Mouse (Mus musculus) embryonic facial prominence, embryonic 14.5 days (tissue): ENCODE data around the gene Glg1. TPM values are rescaled to one million over a fixed set of nuclear protein-coding genes. Genes with fewer than 3 reads are reported as not detected.
"Not testable (repeated sequence)": the region's sequence is repeated elsewhere in the genome, so short reads cannot be mapped to it uniquely, and the experiment has no call there.

Experiments used
- ATAC-seq: fragments of 200-750 bp; cut with Nextera tagmentation; 2 replicates; pipeline ENCODE4 v1.8.0; 2017; ENCODE audit warnings: low read depth, moderate number of reproducible peaks, moderate TSS enrichment
- DNase-seq: peaks from one replicate; pipeline ENCODE4 v3.0.0-alpha.2; 2015; ENCODE audit warnings: low spot score
- H3K27ac ChIP-seq: fragments of 300-500 bp; sonication (generic); replicated peaks from 2 replicates; pipeline ENCODE4 v1.5.1; 2014; ENCODE audit warnings: low read depth, mild to moderate bottlenecking, low read length, moderate library complexity
- H3K27me3 ChIP-seq: fragments of 300-500 bp; sonication (generic); replicated peaks from 2 replicates; pipeline ENCODE4 v1.6.1; 2014; ENCODE audit warnings: low read length; ENCODE audit not compliant: control insufficient read depth, insufficient read depth
- H3K36me3 ChIP-seq: fragments of 300-500 bp; sonication (generic); 2 replicates; pipeline ENCODE4 v1.6.1; 2014; ENCODE audit warnings: low read length, mixed read lengths; ENCODE audit not compliant: control insufficient read depth, insufficient read depth
- H3K4me1 ChIP-seq: fragments of 300-500 bp; sonication (generic); 2 replicates; pipeline ENCODE4 v1.6.1; 2014; ENCODE audit warnings: antibody characterized with exemption, low read length; ENCODE audit not compliant: control insufficient read depth, insufficient read depth
- H3K4me2 ChIP-seq: fragments of 300-500 bp; sonication (generic); 2 replicates; pipeline ENCODE4 v1.6.1; 2014; ENCODE audit warnings: low read depth, mild to moderate bottlenecking, low read length, moderate library complexity, mixed read lengths
- H3K4me3 ChIP-seq: fragments of 300-500 bp; sonication (generic); 2 replicates; pipeline ENCODE4 v1.5.1; 2014; ENCODE audit warnings: low read depth, mild to moderate bottlenecking, low read length
- H3K9ac ChIP-seq: fragments of 300-500 bp; sonication (generic); 2 replicates; pipeline ENCODE4 v1.6.1; 2014; ENCODE audit warnings: low read depth, mild to moderate bottlenecking, low read length, moderate library complexity, mixed read lengths
- H3K9me3 ChIP-seq: fragments of 300-500 bp; sonication (generic); 2 replicates; pipeline ENCODE4 v1.6.1; 2016; ENCODE audit warnings: low read length; ENCODE audit not compliant: control insufficient read depth
- WGBS: fragments of 180-500 bp; shearing (Covaris S2); extraction: QIAGEN DNeasy Blood & Tissue Kit; methylation state at CpG from one replicate; pipeline ENCODE4 v1.1.7; 2014; 5-methylcytosine and 5-hydroxymethylcytosine counted together
- microRNA-seq: library from miRNA; unstranded; fragments of <30 nt; microRNA quantifications from one replicate; pipeline ENCODE4, GENCODE M21; 2016; ENCODE audit warnings: borderline number of aligned reads
- polyA plus RNA-seq: library from polyadenylated mRNA; unstranded; fragments of >200 nt; fragmentation: Nextera tagmentation; extraction: Ambion mirVana; gene quantifications from 2 replicates; pipeline ENCODE4 v1.2.1, GENCODE M21; 2014

Glg1 gene
- polyA plus RNA-seq, 1 experiment from 2014 or later = 103 TPM

GRCm38 (mm10) chr8:111145460-111146012, 113.5 kb downstream of the Glg1 start:
- under 1% methylated on average over 18 of the region's 74 CpGs for whole genome bisulfite sequencing
- Histone ChIP-seq H3K4me2 (peak overlapping the region; percentile 79), H3K9ac (peak overlapping the region; percentile 75), H3K4me3 (peak overlapping the region; percentile 67)
- not testable (repeated sequence) for H3K9me3 ChIP-seq, H3K36me3 ChIP-seq, H3K4me1 ChIP-seq, H3K27ac ChIP-seq, H3K27me3 ChIP-seq
- ATAC-seq (peak; percentile 94), DNase-seq (peak; percentile 92)

DNA sequence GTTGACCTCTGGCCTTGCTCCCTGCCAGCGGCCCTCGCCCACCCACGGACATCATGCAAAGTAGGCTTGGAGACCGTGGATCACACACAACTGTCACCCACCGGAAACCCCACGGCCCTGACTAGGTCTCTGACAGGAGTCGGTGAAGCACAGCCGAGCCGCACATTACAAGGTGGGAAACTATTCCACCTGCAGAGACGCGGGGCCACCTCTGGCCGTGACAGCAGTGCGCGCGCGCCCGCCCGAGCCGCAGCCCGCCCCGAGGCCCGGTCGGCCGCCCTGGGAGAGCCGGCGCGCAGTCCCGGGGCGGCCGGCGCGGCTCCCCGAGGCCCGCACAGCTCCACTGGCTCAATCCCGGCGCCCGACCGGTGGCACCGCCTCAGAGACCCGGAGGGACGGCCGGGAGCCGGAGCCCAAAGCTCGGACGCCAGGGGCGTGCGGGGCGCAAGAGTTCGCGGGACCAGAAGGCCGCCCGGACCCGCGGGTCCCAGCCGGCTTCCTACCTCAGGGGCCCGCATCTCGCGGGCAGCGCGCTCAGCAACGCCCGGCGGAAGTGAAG, 114.0 kb downstream of the Glg1 start:
- not testable (repeated sequence) for H3K27me3 ChIP-seq, DNase-seq, H3K4me1 ChIP-seq, H3K36me3 ChIP-seq, H3K27ac ChIP-seq, H3K9me3 ChIP-seq
- peak overlapping the region; percentile 75 for H3K9ac ChIP-seq
- 0% methylated on average over 9 of the region's 63 CpGs for whole genome bisulfite sequencing
- peak overlapping the region; percentile 74 for H3K4me2 ChIP-seq
- peak; percentile 55; the same call in 1 of the 2 replicates for ATAC-seq
- peak overlapping the region; percentile 67 for H3K4me3 ChIP-seq

DNA sequence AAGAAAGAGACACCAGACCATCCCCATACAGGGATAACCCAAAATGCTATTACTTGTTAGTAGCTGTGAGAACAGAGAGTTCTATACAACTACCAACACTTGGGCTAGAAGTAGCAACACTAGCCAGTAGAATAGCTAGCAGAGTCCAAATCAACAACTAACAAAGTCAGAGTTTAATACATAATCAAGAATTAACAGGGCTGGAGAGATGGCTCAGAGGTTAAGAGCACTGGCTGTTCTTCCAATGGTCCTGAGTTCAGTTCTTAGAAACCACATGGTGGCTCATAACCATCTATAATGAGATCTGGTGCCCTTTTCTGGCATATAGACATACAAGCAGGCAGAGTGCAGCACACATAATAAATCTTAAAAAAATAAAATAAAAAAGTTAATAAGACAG, 116.5 kb downstream of the Glg1 start:
- no peak overlapping the region for H3K27ac ChIP-seq
- H3K4me3 ChIP-seq = no peak overlapping the region
- DNase-seq (no peak), ATAC-seq (no peak)
- peaks cover 7% of the 10 kb centered on the region; the same call in 1 of the 2 replicates for H3K4me1 ChIP-seq
- no peak overlapping the region for H3K4me2 ChIP-seq
- no peaks in the 10 kb centered on the region for H3K27me3 ChIP-seq
- H3K36me3 ChIP-seq = peaks cover 10% of the 10 kb centered on the region
- H3K9ac ChIP-seq = no peak overlapping the region
- H3K9me3 ChIP-seq = no peaks in the 10 kb centered on the region

- Histone ChIP-seq H3K27ac (no peak overlapping the region), H3K36me3 (peaks cover 69% of the 10 kb centered on the region), H3K4me1 (no peaks in the 10 kb centered on the region), H3K9ac (no peak overlapping the region), H3K27me3 (no peaks in the 10 kb centered on the region), H3K9me3 (no peaks in the 10 kb centered on the region), H3K4me2 (no peak overlapping the region), H3K4me3 (no peak overlapping the region)
- peak; percentile 55; the same call in 1 of the 2 replicates for ATAC-seq
- DNase-seq = peak; percentile 36
- 86% methylated on average over 2 of the region's 2 CpGs for WGBS
Observed at GRCm38 (mm10) chr8:111130756-111131155, 128.3 kb downstream of the Glg1 start.

DNA sequence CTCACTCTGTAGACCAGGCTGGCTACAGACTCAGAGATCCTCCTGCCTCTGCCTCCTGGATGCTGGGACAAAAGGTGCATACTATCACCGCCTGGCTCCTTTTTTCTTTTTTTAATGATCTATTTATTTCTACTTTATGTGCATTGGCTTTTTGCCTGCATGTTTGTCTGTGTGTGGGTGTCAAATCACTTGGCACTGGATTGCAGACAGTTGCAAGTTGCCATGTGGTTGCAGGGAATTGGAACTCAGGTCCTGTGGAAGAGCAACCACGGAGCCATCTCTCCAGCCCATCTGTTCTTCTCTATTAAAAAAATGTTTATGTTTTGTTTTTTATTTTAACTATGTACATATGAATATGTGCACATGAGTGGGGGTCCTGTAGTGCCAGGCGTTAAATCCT, 139.5 kb downstream of the Glg1 start:
- Histone ChIP-seq H3K4me1 (no peaks in the 10 kb centered on the region), H3K4me3 (no peak overlapping the region), H3K4me2 (no peak overlapping the region), H3K9me3 (no peaks in the 10 kb centered on the region), H3K27me3 (no peaks in the 10 kb centered on the region), H3K36me3 (peaks cover 88% of the 10 kb centered on the region), H3K27ac (no peak overlapping the region), H3K9ac (no peak overlapping the region)
- ATAC-seq = no peak
- 90% methylated on average over 3 of the region's 3 CpGs for WGBS
- no peak for DNase-seq

- Histone ChIP-seq H3K27me3 (no peaks in the 10 kb centered on the region), H3K4me1 (no peaks in the 10 kb centered on the region), H3K4me3 (no peak overlapping the region), H3K4me2 (no peak overlapping the region), H3K9me3 (no peaks in the 10 kb centered on the region), H3K27ac (no peak overlapping the region), H3K36me3 (peaks cover 74% of the 10 kb centered on the region), H3K9ac (no peak overlapping the region)
- ATAC-seq = no peak
- DNase-seq = no peak
- 90% methylated on average over 5 of the region's 5 CpGs for WGBS
Observed at GRCm38 (mm10) chr8:111114891-111115290, 144.1 kb downstream of the Glg1 start.

Small RNA genes lying within 50 kb of the gene (microRNA-seq; reads per million reads assigned to microRNA genes)
- gene Gm23193 = not detected

Other genes with a start within 250 kb of the Glg1 start
- 5.2 and 5.5 TPM in 2 replicates for gene Ddx19b, start 227.5 kb downstream of the Glg1 start, polyA plus RNA-seq
- 48.9 and 53.2 TPM in 2 replicates for gene Aars, start 226.1 kb downstream of the Glg1 start, polyA plus RNA-seq
- 11.4 and 13.1 TPM in 2 replicates for gene Exosc6, start 202.9 kb downstream of the Glg1 start, polyA plus RNA-seq
- gene Clec18a, start 166.8 kb downstream of the Glg1 start, polyA plus RNA-seq = 0.68 and 0.97 TPM in 2 replicates
- 7.0 and 7.4 TPM in 2 replicates for gene Pdpr, start 164.6 kb downstream of the Glg1 start, polyA plus RNA-seq
- 42.1 and 46.9 TPM in 2 replicates for gene Rfwd3, start 41.0 kb upstream of the Glg1 start, polyA plus RNA-seq
- gene Mlkl, start 79.0 kb upstream of the Glg1 start, polyA plus RNA-seq = 1.2 and 2.5 TPM in 2 replicates
- gene Fa2h, start 134.6 kb upstream of the Glg1 start, polyA plus RNA-seq = 0.13 and 0.22 TPM in 2 replicates